12 mouse cellular contexts compared by ENCODE assay signal in the genomic region with DNA sequence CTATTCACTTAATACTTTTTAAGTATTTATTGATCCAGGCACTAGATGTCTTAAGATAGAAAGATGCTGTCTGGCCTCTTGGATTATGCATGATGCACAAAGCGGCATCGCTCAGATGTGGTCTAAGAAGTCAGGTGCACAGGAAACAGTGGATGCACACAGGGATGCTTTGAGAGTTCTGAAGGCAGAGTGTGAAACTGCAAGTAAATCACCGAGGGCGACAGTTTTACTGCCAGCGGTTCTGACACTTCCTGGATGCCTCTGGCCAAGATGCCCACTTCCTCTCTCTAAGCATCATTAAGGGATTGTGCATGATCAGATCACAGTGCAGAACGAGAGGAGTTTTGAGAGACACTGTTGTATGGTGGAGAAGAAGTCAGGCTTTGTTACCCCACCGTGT. TPM values are rescaled to one million over a fixed set of nuclear protein-coding genes. Genes with fewer than 3 reads are reported as not detected.
DNase-seq lines count a peak whose midpoint lies in the region; ATAC-seq and TF ChIP-seq lines count a peak whose summit lies in the region.
"Had no signal": no experiment of that assay in that cellular context is flagged by ENCODE, and none has a peak within 500 bp of the region (broad histone marks: within the 10 kb centered on the region; RNA-seq: fewer than 3 reads in every experiment).

No protein-coding gene starts in this region.

- TF ChIP-seq POLR2A in CH12.LX (IDR thresholded peaks at IDR 0.05; ENCODE audit: low read depth, low read length) = no peak

- no peak for TF ChIP-seq EP300 in CH12.LX (IDR thresholded peaks at IDR 0.05; ENCODE audit: low read length)

- no peaks in the 10 kb centered on the region for H3K36me3 ChIP-seq in CH12.LX (replicated peaks in 1 of 2; ENCODE audit: control insufficient read depth in 1 of 2, insufficient read depth in 1 of 2, low read length in 1 of 2)
- peaks cover 13% of the 10 kb centered on the region; the same call in 1 of the 2 replicates for H3K36me3 ChIP-seq in forebrain, embryonic 13.5 days (ENCODE audit: poor library complexity, severe bottlenecking)

- in situ Hi-C loops in CH12.LX (cut with MboI; ENCODE audit: low pct_ligation_motif_present, low pct_unique_long_range_greater_than_20kb, low sequenced_read_pairs) = no loop called here

- H3K79me2 ChIP-seq in CH12.LX (replicated peaks; ENCODE audit: control insufficient read depth, extremely low read depth, insufficient read depth, poor library complexity, severe bottlenecking) = no peaks in the 10 kb centered on the region

- dilution Hi-C loops in CH12.LX (cut with MboI; ENCODE audit: extremely low pct_ligation_motif_present, extremely low pct_unique_long_range_greater_than_20kb, low sequenced_read_pairs) = no loop called here

- H3K4me3 ChIP-seq in CH12.LX (replicated peaks in 1 of 3; ENCODE audit: low read depth in 2 of 3, low read length in 2 of 3, poor library complexity in 1 of 3) = no peak overlapping the region
- H3K4me3 ChIP-seq in forebrain, embryonic 13.5 days = no peak overlapping the region

- no peak overlapping the region for H3K27ac ChIP-seq in CH12.LX (ENCODE audit: insufficient read depth, low read depth)
- no peak overlapping the region for H3K27ac ChIP-seq in forebrain, embryonic 13.5 days

- H3K4me2 ChIP-seq in CH12.LX (ENCODE audit: insufficient read depth, low read depth, poor library complexity, severe bottlenecking) = peak overlapping the region; percentile 17; the same call in 1 of the 2 replicates
- H3K4me2 ChIP-seq in forebrain, embryonic 13.5 days = no peak overlapping the region

- ATAC-seq in megakaryocyte progenitor cell, adult 5-6 weeks (replicated peaks; ENCODE audit: poor library complexity) = peak; percentile 68
- ATAC-seq in forebrain, embryonic 13.5 days = no peak

- TF ChIP-seq CTCF in CH12.LX (conservative IDR thresholded peaks at IDR 0.05 in 1 of 2, IDR thresholded peaks at IDR 0.05 in 1 of 2; ENCODE audit: low read depth in 2 of 2, low read length in 2 of 2) = no peak

- 92% methylated on average over 7 of the region's 7 CpGs for WGBS in forebrain, embryonic 13.5 days

- no peaks in the 10 kb centered on the region for H3K9me3 ChIP-seq in CH12.LX (replicated peaks; ENCODE audit: low read length)
- no peaks in the 10 kb centered on the region for H3K9me3 ChIP-seq in forebrain, embryonic 13.5 days (replicated peaks)

- peak; percentile 53 for DNase-seq in heart, adult 11 months
- DNase-seq in heart, postnatal 10 days = no peak
- DNase-seq in CH12.LX (ENCODE audit: extremely low read depth) = peak; percentile 48
- peak; percentile 43 to 46 for DNase-seq in thymus, postnatal 10 days (ENCODE audit: low spot score in 2 of 2)
- no peak for DNase-seq in liver
- DNase-seq in urinary bladder, postnatal 36 days (ENCODE audit: low spot score in 2 of 2) = no peak
- DNase-seq: cerebellum, adult 8-10 months; heart, postnatal 36 days; kidney, adult 18-20 months; left cerebral cortex, postnatal 4 days had no signal

- H3K9ac ChIP-seq in CH12.LX (ENCODE audit: insufficient read depth, low read depth) = no peak overlapping the region
- no peak overlapping the region for H3K9ac ChIP-seq in forebrain, embryonic 13.5 days

- intact Hi-C loops in heart, postnatal 10 days (cut with DNase I) = no loop called here

- peaks cover 0 to 15% of the 10 kb centered on the region in 2 experiments; a peak in 2 of 4 replicates for H3K4me1 ChIP-seq in CH12.LX (ENCODE audit: control insufficient read depth in 1 of 2, insufficient read depth in 2 of 2)
- H3K4me1 ChIP-seq in forebrain, embryonic 13.5 days = peaks cover 46% of the 10 kb centered on the region

- H3K27me3 ChIP-seq in CH12.LX (replicated peaks) = no peaks in the 10 kb centered on the region
- no peaks in the 10 kb centered on the region for H3K27me3 ChIP-seq in forebrain, embryonic 13.5 days

- TF ChIP-seq RAD21 in CH12.LX (IDR thresholded peaks at IDR 0.05; ENCODE audit: low read depth, low read length) = no peak

TF ChIP-seq in CH12.LX, 34 proteins besides CTCF, POLR2A, EP300 and RAD21:
- TF ChIP-seq NRF1 (IDR thresholded peaks at IDR 0.05; ENCODE audit: low read depth, low read length) (no peak), BHLHE40 (IDR thresholded peaks at IDR 0.05; ENCODE audit: low read depth, low read length) (peak; percentile 66), ELF1 (IDR thresholded peaks at IDR 0.05; ENCODE audit: low read depth, low read length) (peak; percentile 59)

RNA-seq across cellular contexts. Expression of a gene that starts 32.5 kb away (rescaled TPM):
- total RNA-seq in heart, postnatal 10 days (2021) = 10 to 100 TPM; 38.9 to 47.4 TPM
- 15.9 and 17.0 TPM in 2 replicates for total RNA-seq in CH12.LX (2012; rRNA removed)
- 11.6 and 11.8 TPM in 2 replicates for total RNA-seq in CH12.LX (2014; rRNA removed)
- 12.5 and 13.6 TPM in 2 replicates for polyA plus RNA-seq in CH12.LX (2012; ENCODE audit: insufficient read length, low read depth)
- total RNA-seq in megakaryocyte progenitor cell, adult 5-6 weeks (2015) = 20.2 and 20.4 TPM in 2 replicates
- 33.5 and 35.9 TPM in 2 replicates for total RNA-seq in megakaryocyte progenitor cell, adult 5-6 weeks (2017)
- 81.7 and 83.0 TPM in 2 replicates for polyA plus RNA-seq in forebrain, embryonic 13.5 days (2015; fragmentation: Nextera tagmentation; extraction: Ambion mirVana)

Comparison
In these comparisons a context has a peak if more than half of its experiments do, and no peak if none do; other contexts are left out.
1. DNase-seq: peak in heart, adult 11 months (single experiment), CH12.LX (single experiment) and thymus, postnatal 10 days (2 of 2); none in heart, postnatal 10 days (0 of 2), liver (single experiment) and urinary bladder, postnatal 36 days (0 of 2).